Mouse (Mus musculus) liver, postnatal 0 days (tissue): ENCODE results near the gene Tmem260. TPM values are rescaled to one million over a fixed set of nuclear protein-coding genes. Genes with fewer than 3 reads are reported as not detected.
A peak's percentile ranks its signal among the peaks of the same experiment; 100 is the strongest.

ENCODE experiments used
- ATAC-seq: fragments of 200-750 bp; cut with Nextera tagmentation; 2 replicates; pipeline ENCODE4 v1.8.0; 2017; ENCODE audit warnings: mild to moderate bottlenecking, moderate library complexity
- DNase-seq: peaks from one replicate; pipeline ENCODE4 v3.0.0-alpha.2; 2016
- H3K27ac ChIP-seq: fragments of 300-500 bp; sonication (generic); 2 replicates; pipeline ENCODE4 v1.5.1; 2014; ENCODE audit warnings: antibody characterized with exemption, moderate library complexity, mild to moderate bottlenecking, low read depth
- H3K27me3 ChIP-seq: fragments of 300-500 bp; sonication (generic); 2 replicates; pipeline ENCODE4 v1.6.1; 2014; ENCODE audit warnings: low read length, control low read depth, mixed read lengths; ENCODE audit not compliant: insufficient read depth
- H3K36me3 ChIP-seq: fragments of 300-500 bp; sonication (generic); replicated peaks from 2 replicates; pipeline ENCODE4 v1.6.1; 2014; ENCODE audit warnings: mild to moderate bottlenecking, control low read depth, low read length, moderate library complexity, mixed read lengths; ENCODE audit not compliant: insufficient read depth
- H3K4me1 ChIP-seq: fragments of 300-500 bp; sonication (generic); 2 replicates; pipeline ENCODE4 v1.6.1; 2014; ENCODE audit warnings: antibody characterized with exemption, mild to moderate bottlenecking, control low read depth; ENCODE audit not compliant: insufficient read depth
- H3K4me2 ChIP-seq: fragments of 300-500 bp; sonication (generic); 2 replicates; pipeline ENCODE4 v1.6.1; 2014; ENCODE audit warnings: low read depth, mild to moderate bottlenecking, low read length, moderate library complexity, mixed read lengths
- H3K4me3 ChIP-seq: fragments of 300-500 bp; sonication (generic); 2 replicates; pipeline ENCODE4 v1.5.1; 2014; ENCODE audit warnings: low read depth, low read length
- H3K9ac ChIP-seq: fragments of 300-500 bp; sonication (generic); replicated peaks from 2 replicates; pipeline ENCODE4 v1.6.1; 2014; ENCODE audit warnings: mild to moderate bottlenecking, moderate library complexity
- H3K9me3 ChIP-seq: fragments of 300-500 bp; sonication (generic); 2 replicates; pipeline ENCODE4 v1.6.1; 2016; ENCODE audit warnings: mild to moderate bottlenecking, control low read depth, low read length, mixed read lengths
- CTCF ChIP-seq: sonication (generic); IDR thresholded peaks from 2 replicates; pipeline ENCODE4 v1.5.1; 2016; ENCODE audit warnings: antibody characterized with exemption, low read depth
- EP300 ChIP-seq: IDR thresholded peaks from 2 replicates; pipeline ENCODE4 v1.6.1; 2016; ENCODE audit warnings: antibody characterized with exemption, low read depth, mild to moderate bottlenecking
- WGBS: fragments of 180-500 bp; shearing (Covaris S2); extraction: QIAGEN DNeasy Blood & Tissue Kit; methylation state at CpG from one replicate; pipeline ENCODE4 v1.1.7; 2014; ENCODE audit not compliant: insufficient replicate concordance; 5-methylcytosine and 5-hydroxymethylcytosine counted together
- polyA plus RNA-seq: library from polyadenylated mRNA; unstranded; fragments of >200 nt; fragmentation: Nextera tagmentation; extraction: Ambion mirVana; gene quantifications from 2 replicates; pipeline ENCODE4 v1.2.1, GENCODE M21; 2015

Tmem260 gene
- polyA plus RNA-seq, 1 experiment from 2014 or later = 5.4 TPM

DNA sequence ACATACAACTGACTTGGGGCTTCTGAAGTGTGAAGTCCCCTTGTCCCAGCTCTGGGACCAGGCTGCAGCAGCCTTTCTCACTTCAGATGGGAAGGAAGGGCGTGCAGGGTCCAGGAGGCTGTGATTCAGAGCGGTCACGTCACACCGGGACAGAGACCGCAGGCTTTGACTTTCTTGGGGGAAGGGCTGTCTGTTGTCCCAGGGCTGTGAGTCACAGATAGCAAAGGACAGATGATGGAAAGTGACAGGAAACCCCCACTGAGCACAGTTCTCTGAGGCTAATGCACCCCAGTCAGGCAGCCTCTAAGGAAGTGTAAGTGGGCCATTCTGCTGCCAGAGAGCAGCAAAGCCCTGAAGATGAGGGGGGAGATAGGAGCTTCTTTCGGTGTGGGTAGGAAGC lies 23.9 kb upstream of the Tmem260 start:
- Histone ChIP-seq H3K4me2 (peak overlapping the region; percentile 49), H3K4me3 (no peak overlapping the region), H3K4me1 (no peaks in the 10 kb centered on the region; the same call in 1 of the 2 replicates), H3K27me3 (no peaks in the 10 kb centered on the region), H3K36me3 (no peaks in the 10 kb centered on the region), H3K9me3 (no peaks in the 10 kb centered on the region), H3K27ac (no peak overlapping the region), H3K9ac (no peak overlapping the region)
- peak; percentile 74 for ATAC-seq
- no peak for TF ChIP-seq EP300
- 0 out of 2 replicates have a peak, but pooled peaks have one; percentile 14 for TF ChIP-seq CTCF
- DNase-seq = peak; percentile 32
- 5% methylated on average over 6 of the region's 6 CpGs for WGBS

DNA sequence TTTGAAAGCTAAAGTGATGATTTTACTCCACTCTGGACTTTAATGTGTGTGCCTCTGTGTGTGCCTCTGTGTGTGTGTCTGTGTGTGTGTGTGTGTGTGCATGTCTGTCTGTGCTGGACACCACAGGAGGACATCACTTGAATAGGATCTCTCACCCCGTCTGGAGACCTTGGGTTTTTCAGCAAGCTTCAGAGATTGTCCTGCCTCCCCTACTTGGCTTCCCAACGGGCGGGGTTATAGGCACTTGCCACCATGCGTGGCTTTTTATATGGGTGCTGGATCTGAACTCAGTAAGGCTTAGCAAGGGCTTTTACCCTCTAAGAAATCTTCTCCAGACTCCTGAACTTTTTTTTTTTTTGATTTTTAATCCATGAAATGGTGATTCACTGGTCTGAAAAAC lies 23.5 kb upstream of the Tmem260 start:
- H3K36me3 ChIP-seq = no peaks in the 10 kb centered on the region
- no peak overlapping the region for H3K9ac ChIP-seq
- DNase-seq (no peak), ATAC-seq (0 out of 2 replicates have a peak, but pooled peaks have one; percentile 7)
- no peak overlapping the region for H3K4me3 ChIP-seq
- H3K27me3 ChIP-seq = no peaks in the 10 kb centered on the region
- WGBS = 12% methylated on average over 4 of the region's 4 CpGs
- TF ChIP-seq CTCF (no peak), EP300 (no peak)
- H3K27ac ChIP-seq = no peak overlapping the region
- no peaks in the 10 kb centered on the region; the same call in 1 of the 2 replicates for H3K4me1 ChIP-seq
- H3K4me2 ChIP-seq = no peak overlapping the region; the same call in 1 of the 2 replicates
- no peaks in the 10 kb centered on the region for H3K9me3 ChIP-seq

DNA sequence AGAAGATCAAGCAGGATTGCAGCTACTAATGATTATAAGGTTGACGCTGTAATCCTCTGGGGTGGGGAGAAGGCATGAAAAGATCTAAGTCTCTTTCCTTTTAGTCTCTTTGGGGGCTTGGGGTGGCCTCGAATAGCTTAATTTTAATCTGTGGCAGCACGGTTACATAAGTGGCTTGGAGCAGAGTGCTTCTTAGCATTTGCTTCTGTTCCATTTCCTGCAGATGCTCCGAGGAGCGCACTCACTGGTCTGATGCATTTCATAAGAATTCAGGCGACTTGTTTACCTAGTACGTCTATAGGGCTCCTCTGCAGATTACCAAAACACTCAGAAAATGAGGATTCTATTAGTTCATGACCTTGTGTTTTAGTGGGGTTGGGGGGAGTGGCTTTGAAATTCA lies 23.0 kb upstream of the Tmem260 start:
- Histone ChIP-seq H3K27me3 (no peaks in the 10 kb centered on the region), H3K4me3 (no peak overlapping the region), H3K36me3 (no peaks in the 10 kb centered on the region), H3K4me2 (no peak overlapping the region), H3K27ac (no peak overlapping the region), H3K4me1 (no peaks in the 10 kb centered on the region; the same call in 1 of the 2 replicates), H3K9ac (no peak overlapping the region), H3K9me3 (no peaks in the 10 kb centered on the region)
- DNase-seq (no peak), ATAC-seq (no peak)
- no peak for TF ChIP-seq CTCF
- no peak for TF ChIP-seq EP300
- 34% methylated on average over 7 of the region's 7 CpGs for WGBS

DNA sequence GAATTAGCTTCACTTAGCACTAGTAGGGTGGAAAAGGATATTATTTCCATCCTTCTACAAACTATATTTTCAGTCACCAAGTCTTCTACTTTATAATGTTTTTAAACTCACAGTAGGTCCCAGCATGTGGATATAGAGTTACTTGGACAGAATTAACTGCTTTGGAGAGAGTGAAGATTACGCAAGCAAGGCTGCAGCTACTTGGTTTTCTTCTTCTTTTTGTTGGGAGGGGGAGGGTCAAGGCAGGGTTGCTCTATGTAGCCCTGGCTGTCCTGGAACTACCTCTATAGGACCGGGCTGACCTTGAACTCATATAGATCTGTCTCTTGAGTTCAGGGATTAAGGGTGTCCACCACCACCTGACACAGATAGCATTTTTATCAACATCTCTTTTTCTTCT lies 13.9 kb upstream of the Tmem260 start:
- H3K9me3 ChIP-seq = no peaks in the 10 kb centered on the region
- TF ChIP-seq EP300 = no peak
- TF ChIP-seq CTCF = no peak
- no peaks in the 10 kb centered on the region for H3K27me3 ChIP-seq
- DNase-seq (no peak), ATAC-seq (no peak)
- WGBS = 76% methylated on average over 2 of the region's 2 CpGs
- H3K4me3 ChIP-seq = no peak overlapping the region
- H3K9ac ChIP-seq = no peak overlapping the region
- H3K4me2 ChIP-seq = no peak overlapping the region
- H3K27ac ChIP-seq = no peak overlapping the region
- H3K36me3 ChIP-seq = no peaks in the 10 kb centered on the region
- H3K4me1 ChIP-seq = no peaks in the 10 kb centered on the region

DNA sequence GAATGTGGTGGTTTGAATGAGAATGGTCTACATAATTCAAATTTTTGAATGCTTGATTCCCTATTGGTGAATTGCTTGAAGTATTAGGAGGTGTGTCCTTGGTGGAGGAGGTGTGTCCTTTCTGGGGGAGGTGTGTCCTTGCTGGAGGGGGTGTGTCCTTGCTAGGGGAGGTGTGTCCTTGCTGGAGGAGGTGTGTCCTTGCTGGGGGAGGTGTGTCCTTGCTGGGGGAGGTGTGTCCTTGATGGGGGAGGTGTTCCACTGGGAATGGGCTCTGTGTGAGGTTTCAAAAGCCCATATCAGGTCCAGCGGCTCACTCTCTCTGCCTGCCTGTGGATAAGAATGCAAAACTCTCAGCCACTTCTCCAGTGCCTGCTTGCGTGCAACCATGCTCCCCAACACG lies 2.1 kb upstream of the Tmem260 start:
- Histone ChIP-seq H3K36me3 (no peaks in the 10 kb centered on the region), H3K4me2 (no peak overlapping the region), H3K27ac (no peak overlapping the region), H3K4me3 (no peak overlapping the region), H3K4me1 (peaks cover 12% of the 10 kb centered on the region), H3K9me3 (no peaks in the 10 kb centered on the region), H3K27me3 (no peaks in the 10 kb centered on the region), H3K9ac (no peak overlapping the region)
- DNase-seq (peak; percentile 61), ATAC-seq (peak; percentile 9; the same call in 1 of the 2 replicates)
- no peak for TF ChIP-seq EP300
- TF ChIP-seq CTCF = no peak
- WGBS = 48% methylated on average over 3 of the region's 3 CpGs

DNA sequence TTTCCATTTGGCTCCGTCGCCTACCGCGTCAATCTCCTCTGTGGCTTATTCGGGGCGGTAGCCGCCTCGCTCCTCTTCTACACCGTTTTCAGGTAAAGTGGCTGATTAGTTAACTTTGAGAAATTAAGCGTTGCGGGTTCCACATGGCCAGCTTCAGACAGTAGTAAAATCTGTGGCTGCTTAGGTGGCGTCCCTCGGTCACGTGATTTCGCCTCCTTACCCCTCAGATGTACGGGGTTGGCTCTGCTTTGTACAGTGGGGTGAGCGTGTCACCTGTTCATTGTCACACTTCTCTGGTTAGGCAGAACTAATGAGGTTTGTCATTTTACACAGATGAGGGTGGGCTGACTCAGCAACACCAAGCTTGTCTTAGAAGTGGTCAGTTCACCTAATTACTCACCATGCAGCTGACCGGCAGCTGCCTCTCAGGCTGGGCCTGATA lies 6.1 kb downstream of the Tmem260 start:
- Histone ChIP-seq H3K36me3 (peaks cover 4% of the 10 kb centered on the region), H3K4me2 (no peak overlapping the region), H3K27ac (no peak overlapping the region), H3K9ac (no peak overlapping the region), H3K4me1 (peaks cover 9% of the 10 kb centered on the region), H3K27me3 (no peaks in the 10 kb centered on the region), H3K4me3 (no peak overlapping the region), H3K9me3 (no peaks in the 10 kb centered on the region)
- TF ChIP-seq CTCF = no peak
- TF ChIP-seq EP300 = no peak
- WGBS = 86% methylated on average over 18 of the region's 18 CpGs
- ATAC-seq (no peak), DNase-seq (no peak)

DNA sequence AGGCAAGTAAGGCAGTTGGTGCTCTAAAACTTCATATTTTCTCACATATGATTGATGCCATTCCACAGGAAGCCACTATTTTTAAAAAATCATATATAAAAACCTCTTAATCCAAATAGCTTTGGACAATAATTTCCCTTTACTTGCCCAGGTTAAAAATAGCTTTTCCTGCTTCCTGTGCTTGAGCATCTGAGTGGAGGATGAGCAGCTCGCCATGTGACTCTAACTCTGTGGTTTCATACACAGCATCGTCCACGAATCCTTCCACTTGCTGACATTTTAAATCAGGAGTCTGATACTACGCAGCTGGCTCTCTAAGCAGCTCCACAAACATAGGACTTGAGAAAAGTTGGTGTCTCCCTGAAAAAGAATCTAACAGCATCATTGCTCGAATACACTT lies 7.5 kb downstream of the Tmem260 start:
- DNase-seq (no peak), ATAC-seq (no peak)
- Histone ChIP-seq H3K27ac (no peak overlapping the region), H3K27me3 (no peaks in the 10 kb centered on the region), H3K9ac (no peak overlapping the region), H3K9me3 (no peaks in the 10 kb centered on the region), H3K36me3 (peaks cover 4% of the 10 kb centered on the region), H3K4me1 (no peaks in the 10 kb centered on the region), H3K4me3 (no peak overlapping the region), H3K4me2 (no peak overlapping the region)
- TF ChIP-seq CTCF (no peak), EP300 (no peak)
- WGBS = 63% methylated on average over 5 of the region's 5 CpGs
